Mouse (Mus musculus): Measurements from ENCODE around the gene Elovl3. TPM values are rescaled to one million over a fixed set of nuclear protein-coding genes. Genes with fewer than 3 reads are reported as not detected.
"Not testable (repeated sequence)": the region's sequence is repeated elsewhere in the genome, so short reads cannot be mapped to it uniquely, and the experiment has no call there.

Gene Elovl3
- total RNA-seq (2021) = under 1 TPM in 1 of 2 experiments, not detected in 1; 0.26 TPM
- long read RNA-seq, experiment 1 = 0 reads
- long read RNA-seq, experiment 2 = 0 reads

- peak; percentile 43 for DNase-seq (ENCODE audit: low spot score)
These were observed at the start of gene Elovl3 for GRCm38 (mm10) chr19:46131694-46132525. Elovl3 (plus strand) TSS chr19:46131897.

DNA sequence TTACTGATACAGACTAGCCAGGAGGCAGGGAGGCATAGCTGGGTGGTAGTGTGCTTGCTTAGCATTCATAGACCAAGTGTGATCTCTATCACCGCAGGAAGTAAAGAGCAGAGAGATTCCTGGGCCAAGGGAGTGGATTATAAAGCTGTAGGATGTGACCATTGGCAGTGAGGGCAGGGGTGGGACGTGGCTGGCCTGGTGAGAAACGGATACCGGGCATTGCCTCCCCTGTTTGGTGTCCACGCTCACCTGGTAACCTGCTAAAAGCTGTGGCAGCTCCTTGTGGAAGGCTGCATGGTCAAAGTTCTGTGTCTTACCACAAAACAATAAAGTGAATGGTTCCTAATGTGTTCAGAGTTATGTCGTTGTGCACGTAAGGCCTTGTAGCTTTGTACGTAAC is 46.5 kb upstream of the Elovl3 start:
- no peak for DNase-seq (ENCODE audit: low spot score)

DNA sequence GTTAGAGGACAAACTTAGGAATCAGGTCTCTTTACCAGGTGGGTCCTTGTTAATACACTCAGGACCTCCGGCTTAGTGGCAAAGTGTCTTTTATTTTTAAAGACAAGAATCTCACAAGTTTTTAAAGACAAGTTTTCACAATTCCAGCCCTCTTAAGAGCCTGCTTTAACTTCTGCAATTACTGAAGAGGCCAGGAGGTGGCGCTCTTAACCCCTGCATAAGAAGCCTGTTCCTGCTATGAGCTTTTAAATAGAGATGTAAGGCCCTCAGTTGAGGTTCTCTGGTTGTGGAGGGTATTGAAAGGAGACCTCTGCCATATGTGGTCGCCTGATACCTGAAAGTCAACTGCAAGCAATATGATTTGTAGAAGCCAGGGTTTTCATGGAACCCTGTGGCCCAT is 45.4 kb upstream of the Elovl3 start:
- peak; percentile 24 for DNase-seq (ENCODE audit: low spot score)

GRCm38 (mm10) chr19:46087871-46088270 is 43.8 kb upstream of the Elovl3 start:
- peak; percentile 38 for DNase-seq (ENCODE audit: low spot score)

DNA sequence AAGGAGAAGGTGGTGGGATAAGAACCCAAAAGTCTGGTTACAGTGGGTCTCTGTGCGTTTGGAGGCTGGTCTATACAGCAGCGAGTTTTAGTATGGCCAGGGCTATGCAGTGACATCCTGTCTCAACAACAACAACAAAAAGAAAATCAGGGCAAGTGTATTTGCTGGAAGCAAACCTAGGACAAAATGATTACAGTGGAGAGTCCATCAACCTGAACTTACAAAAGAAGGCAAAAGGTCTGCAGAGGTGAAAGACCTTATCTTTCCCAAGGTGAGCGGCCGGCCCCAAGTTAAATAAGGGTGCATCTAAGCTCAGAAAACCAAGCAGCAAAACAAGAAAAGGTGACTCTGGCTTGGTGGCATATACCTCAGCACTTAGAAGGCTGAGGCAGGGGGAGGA is 40.1 kb upstream of the Elovl3 start:
- no peak for DNase-seq (ENCODE audit: low spot score)

DNA sequence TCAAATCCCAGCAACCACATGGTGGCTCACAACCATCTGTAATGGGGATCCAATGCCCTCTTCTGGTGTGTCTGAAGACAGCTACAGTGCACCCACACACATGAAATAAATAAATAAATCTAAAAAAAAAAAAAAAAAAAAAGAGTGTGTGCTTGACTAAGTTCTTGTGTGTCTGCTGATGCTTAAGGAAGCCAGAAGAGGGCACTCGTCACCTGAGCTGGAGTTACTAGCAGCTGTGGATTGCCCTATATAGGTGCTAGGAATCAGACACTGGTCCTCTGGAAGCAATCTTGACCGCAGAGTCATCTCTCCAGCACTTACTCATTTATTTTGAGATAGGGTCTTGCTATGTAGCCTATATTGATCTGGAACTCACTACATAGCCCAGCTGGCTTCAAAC is 37.6 kb upstream of the Elovl3 start:
- no peak for DNase-seq (ENCODE audit: low spot score)

DNA sequence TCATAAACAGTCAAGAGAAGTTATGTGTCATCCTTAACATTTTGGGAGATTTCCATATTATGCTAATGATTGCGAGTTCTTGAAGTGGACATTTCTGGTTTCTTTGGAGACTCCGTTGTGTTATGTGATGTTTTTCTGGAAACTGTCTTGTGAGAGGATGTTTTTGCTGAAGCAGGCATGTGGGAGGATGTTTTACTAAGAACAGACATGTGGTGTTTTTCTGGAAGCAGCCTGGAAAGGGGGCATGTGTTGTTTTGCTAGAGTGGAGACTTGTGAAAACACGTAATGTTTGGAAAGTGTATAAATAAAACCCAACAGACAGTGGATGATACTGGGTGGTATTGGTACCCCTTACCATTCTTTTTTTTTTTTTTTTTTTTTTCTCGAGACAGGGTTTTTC is 36.4 kb upstream of the Elovl3 start:
- no peak for DNase-seq (ENCODE audit: low spot score)

DNA sequence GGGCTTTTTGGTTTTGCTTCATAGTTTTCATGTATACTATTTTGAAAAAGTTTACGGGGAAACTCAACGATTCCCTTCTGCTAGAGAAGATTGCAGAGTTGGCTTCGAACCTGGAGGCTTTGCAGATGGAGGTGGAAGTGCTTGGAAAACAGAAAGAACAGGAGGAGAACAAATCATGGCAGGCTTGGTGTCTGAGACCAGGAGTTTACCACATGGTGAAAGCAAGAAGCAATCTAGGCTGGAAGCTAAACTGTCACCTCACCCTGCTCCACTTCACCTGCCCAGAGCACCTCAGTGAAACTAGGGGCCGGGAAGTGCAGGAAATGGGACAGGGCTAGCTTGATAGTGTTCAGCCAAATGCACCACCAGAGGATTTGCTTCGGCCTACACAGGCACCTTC is 35.3 kb upstream of the Elovl3 start:
- DNase-seq (ENCODE audit: low spot score) = no peak

GRCm38 (mm10) chr19:46099561-46099960 is 32.1 kb upstream of the Elovl3 start:
- DNase-seq (ENCODE audit: low spot score) = no peak

DNA sequence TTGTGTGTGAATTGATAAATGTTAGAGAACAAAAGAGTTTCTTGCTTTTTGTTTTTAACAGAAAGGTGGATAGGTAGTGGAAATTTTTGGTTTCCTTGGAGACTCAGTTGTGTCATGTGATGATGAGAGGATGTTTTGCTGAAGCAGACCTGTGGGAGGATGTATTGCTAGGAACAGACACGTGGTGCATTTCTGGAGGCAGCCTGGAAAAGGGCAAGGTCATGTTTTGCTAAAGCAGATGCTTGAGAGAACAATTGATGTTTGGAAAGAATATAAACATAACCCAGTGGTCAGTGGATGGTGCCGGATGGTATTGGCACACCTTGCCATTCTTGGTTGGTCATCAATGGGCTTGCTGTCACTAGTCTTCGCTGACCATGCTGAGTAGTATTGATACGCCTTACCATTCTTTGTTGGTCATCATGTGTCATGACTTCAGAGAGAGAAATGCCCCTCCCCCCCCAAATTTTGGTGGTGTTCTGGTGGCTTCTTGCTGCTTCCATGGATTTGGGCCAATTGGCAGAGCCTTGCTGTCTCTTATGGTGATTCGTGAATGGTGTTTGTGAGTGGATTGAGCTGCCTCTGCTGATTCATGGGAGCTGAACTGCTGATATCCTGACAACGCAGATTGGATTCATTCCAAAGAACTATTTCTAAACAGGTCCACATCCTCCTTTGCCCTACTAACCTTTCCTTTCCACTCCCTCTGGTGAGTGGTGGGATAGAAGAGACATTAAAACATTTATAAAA is 28.1 kb upstream of the Elovl3 start:
- no peak for DNase-seq (ENCODE audit: low spot score)

DNA sequence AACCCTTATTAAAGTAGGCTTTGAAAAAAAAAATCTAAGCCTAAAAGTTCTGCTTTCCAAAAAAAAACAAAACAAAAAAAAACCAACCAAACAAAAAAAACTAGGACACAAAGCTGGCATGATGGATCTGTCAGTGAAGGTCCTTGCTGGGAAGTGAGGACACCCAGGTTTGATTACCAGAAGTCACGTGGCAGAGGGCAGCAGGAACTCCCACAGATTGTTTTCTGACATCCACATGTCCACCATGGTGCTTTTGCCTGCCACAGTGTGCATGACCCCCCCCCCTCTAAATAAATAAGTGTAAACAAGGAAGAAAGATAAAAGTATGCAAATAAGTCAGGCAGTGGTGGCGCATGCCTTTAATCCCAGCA is 27.5 kb upstream of the Elovl3 start:
- DNase-seq (ENCODE audit: low spot score) = no peak

GRCm38 (mm10) chr19:46110214-46110613 is 21.5 kb upstream of the Elovl3 start:
- DNase-seq (ENCODE audit: low spot score) = no peak

DNA sequence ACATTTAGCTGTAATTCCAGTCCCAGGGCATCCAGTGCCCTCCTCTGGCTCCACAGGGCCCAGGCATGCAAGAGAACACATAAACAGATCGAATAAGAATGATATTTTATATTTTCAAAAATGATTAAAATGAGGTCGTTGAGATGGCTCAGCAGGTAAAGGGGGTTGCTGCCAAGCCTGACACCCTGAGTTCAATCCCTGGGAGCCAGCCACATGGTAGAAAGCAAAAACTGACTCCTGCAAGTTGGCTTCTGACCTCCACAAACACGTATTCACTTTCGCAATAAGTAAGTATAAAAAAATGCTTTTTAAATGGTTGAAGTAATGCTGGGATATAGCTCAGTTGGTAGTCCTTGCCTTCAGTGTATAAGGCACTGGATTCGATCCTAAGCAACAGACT is 20.9 kb upstream of the Elovl3 start:
- DNase-seq (ENCODE audit: low spot score) = no peak

DNA sequence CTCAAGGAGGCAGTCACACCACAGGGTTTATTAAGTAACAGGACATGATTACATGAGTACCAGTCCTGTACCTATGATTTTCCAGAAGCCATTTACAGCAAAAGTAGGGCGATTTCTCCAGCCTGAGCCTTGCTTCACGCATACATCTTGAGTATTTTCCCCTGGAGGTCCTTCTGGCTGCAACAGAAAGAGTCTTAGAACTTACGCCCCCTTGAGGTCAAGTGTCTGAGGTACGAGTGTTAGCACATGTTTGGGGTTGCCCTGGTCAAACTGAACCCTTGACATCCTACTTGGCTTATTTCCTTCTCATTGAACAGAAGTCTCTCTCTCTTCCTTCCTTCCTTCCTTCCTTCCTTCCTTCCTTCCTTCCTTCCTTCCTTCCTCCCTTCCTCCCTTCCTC is 17.1 kb upstream of the Elovl3 start:
- no peak for DNase-seq (ENCODE audit: low spot score)

GRCm38 (mm10) chr19:46119458-46119857 is 12.2 kb upstream of the Elovl3 start:
- DNase-seq (ENCODE audit: low spot score) = no peak

- no peak for DNase-seq (ENCODE audit: low spot score)
These were observed 10.8 kb upstream of the Elovl3 start for GRCm38 (mm10) chr19:46120872-46121271.

GRCm38 (mm10) chr19:46123876-46124275 is 7.8 kb upstream of the Elovl3 start:
- no peak for DNase-seq (ENCODE audit: low spot score)

DNA sequence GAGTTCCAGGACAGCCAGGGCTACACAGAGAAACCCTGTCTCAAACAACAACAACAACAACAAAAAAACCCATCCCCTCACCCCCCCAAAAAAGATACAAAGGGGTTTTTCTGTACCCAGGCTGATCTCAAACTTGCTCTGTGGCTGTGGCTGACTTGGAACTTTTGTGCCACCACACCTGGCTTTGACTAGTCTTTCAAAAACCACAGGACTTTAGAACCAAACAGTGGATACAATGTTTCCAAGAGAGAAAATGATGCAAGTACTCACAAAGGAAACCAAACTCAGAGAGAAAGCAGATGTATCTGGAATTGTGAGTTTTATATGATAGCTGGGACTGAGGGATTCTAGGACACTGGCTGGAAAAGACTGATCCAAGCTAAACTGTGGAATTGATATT is 7.0 kb upstream of the Elovl3 start:
- no peak for DNase-seq (ENCODE audit: low spot score)

DNA sequence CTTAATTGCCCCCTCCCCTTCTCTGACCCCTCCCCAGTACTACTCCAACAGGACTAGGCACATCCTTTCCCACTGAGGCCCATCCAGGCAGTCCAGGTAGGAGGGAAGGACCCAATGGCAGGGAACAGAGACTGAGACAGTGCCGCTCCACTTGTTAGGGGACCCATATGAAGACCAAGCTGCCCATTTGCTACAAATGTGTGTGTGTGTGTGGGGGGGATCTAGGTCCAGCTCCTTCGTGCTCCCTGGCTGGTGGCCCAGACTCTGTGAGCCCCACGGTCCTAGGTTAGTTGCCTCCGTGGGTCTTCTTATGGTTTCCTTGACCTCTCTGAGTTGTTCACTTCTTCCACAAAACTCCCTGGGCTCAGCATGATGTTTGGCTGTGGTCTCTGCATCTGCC is 5.4 kb upstream of the Elovl3 start:
- DNase-seq (ENCODE audit: low spot score) = no peak

DNA sequence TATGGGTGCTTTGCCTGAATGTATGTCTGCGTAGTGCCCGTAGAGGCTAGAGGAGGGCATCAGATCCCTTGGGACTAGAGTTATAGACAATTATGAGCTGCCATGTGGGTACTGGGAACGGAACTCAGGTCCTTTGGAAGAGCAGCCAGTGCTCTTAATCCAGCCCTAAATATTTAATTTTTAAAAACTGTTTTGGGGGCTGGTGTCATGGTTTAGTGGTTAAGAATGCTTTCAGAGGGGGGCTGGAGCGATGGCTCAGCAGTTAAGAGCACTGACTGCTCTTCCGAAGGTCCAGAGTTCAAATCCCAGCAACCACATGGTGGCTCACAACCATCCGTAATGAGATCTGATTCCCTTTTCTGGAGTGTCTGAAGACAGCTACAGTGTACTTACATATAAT is 2.0 kb upstream of the Elovl3 start:
- DNase-seq (ENCODE audit: low spot score) = not testable (repeated sequence)

DNA sequence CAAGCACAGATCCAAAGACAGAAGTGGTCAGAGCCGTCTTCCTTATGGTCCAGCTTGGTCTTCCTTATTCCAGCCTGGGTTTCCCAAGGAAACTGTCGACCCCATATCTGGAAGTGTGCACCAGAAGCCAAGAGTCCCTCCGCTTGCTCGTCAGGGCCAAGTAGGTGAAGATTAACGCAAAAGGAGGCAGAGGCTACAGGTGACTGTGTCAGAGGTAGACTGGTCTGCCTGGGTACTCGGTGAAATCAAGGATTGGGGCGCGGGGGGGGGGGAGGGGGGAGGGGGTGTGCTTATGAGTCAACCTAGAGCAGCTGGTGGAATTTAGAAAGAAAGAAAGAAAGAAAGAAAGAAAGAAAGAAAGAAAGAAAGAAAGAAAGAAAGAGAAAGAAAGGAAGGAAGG is 414 bp upstream of the Elovl3 start:
- DNase-seq (ENCODE audit: low spot score) = no peak

DNA sequence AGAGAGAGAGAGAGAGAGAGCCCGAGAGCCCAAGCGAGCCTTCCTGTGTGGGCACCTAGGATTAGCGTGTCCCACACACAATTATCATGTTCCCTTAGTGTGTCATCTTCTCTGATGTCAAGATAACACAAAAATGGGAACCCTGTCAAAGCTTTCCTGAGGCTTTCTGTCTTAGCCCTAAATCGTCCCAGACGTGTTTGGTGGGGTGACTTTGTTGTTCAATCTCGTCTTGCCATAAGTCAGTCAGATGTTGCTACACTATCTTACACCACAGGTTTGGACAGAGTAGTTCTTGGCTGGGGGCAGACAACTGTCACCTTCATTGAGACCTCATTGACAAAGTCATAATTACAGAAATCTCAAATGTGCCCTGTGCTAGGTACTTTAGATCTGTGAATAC is 880 bp downstream of the Elovl3 start:
- DNase-seq (ENCODE audit: low spot score) = no peak

DNA sequence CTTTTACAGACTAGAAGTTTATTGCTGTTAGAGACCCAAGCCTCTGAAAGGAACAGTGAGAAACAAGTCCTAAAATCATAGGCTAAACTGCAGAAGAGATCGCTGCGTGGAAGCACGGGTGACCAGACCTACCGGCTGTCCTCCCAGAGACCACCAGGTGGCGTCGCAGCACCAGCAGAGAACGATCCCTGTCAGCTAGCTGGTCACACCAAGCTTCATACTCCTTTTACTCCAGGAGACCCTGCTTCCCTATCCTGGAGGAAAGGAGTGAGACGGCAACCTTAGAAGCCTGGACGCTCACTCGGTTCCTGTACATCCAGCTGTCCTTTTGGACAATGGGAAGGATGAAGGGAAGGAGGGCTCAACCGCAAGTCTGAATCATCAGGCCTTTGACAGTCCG is 3.6 kb downstream of the Elovl3 start:
- DNase-seq (ENCODE audit: low spot score) = peak; percentile 92
